ENCODE assay signal across 19 mouse cellular contexts in genomic region chr7:28671172-28671571, GRCm38 (mm10). TPM values are rescaled to one million over a fixed set of nuclear protein-coding genes. Genes with fewer than 3 reads are reported as not detected.
DNase-seq lines count a peak whose midpoint lies in the region; ATAC-seq and TF ChIP-seq lines count a peak whose summit lies in the region.
"Had no signal": no experiment of that assay in that cellular context is flagged by ENCODE, and none has a peak within 500 bp of the region (broad histone marks: within the 10 kb centered on the region; RNA-seq: fewer than 3 reads in every experiment).

No protein-coding gene starts in this region.

- ATAC-seq in embryonic facial prominence, embryonic 11.5 days (replicated peaks; ENCODE audit: insufficient number of reproducible peaks, low FRiP score, low TSS enrichment, low read depth), result no peak
- no peak for ATAC-seq in embryonic facial prominence, embryonic 14.5 days (ENCODE audit: low read depth)
- no peak for ATAC-seq in stomach, postnatal 0 days (ENCODE audit: low FRiP score, low TSS enrichment)
- ATAC-seq: hindbrain, postnatal 0 days; midbrain, embryonic 15.5 days had no signal

- H3K9me3 ChIP-seq in embryonic facial prominence, embryonic 11.5 days (replicated peaks; ENCODE audit: control insufficient read depth, low read length), result no peaks in the 10 kb centered on the region
- no peaks in the 10 kb centered on the region for H3K9me3 ChIP-seq in embryonic facial prominence, embryonic 10.5 days
- no peaks in the 10 kb centered on the region for H3K9me3 ChIP-seq in embryonic facial prominence, embryonic 14.5 days (ENCODE audit: control insufficient read depth, low read length)
- H3K9me3 ChIP-seq in stomach, postnatal 0 days (ENCODE audit: control insufficient read depth, low read length), result no peaks in the 10 kb centered on the region
- H3K9me3 ChIP-seq: midbrain, embryonic 15.5 days; neural tube, embryonic 13.5 days had no signal

- no peaks in the 10 kb centered on the region for H3K4me1 ChIP-seq in embryonic facial prominence, embryonic 11.5 days (ENCODE audit: control insufficient read depth, insufficient read depth, low read length)
- H3K4me1 ChIP-seq in embryonic facial prominence, embryonic 10.5 days, result peaks cover 10% of the 10 kb centered on the region
- H3K4me1 ChIP-seq in embryonic facial prominence, embryonic 14.5 days (ENCODE audit: control insufficient read depth, insufficient read depth, low read length), result peaks cover 2% of the 10 kb centered on the region; the same call in 1 of the 2 replicates
- H3K4me1 ChIP-seq in stomach, postnatal 0 days (replicated peaks; ENCODE audit: control insufficient read depth, insufficient read depth), result no peaks in the 10 kb centered on the region
- H3K4me1 ChIP-seq: midbrain, embryonic 15.5 days had no signal

- peak; percentile 33 for DNase-seq in embryonic facial prominence, embryonic 11.5 days (ENCODE audit: low spot score)
- no peak for DNase-seq in embryonic facial prominence, embryonic 10.5 days (ENCODE audit: low spot score)
- DNase-seq in 416B (ENCODE audit: low read depth), result peak; percentile 70
- DNase-seq in embryonic facial prominence, embryonic 14.5 days (ENCODE audit: low spot score), result peak; percentile 64
- no peak for DNase-seq in stomach, postnatal 0 days (ENCODE audit: low spot score)
- no peak for DNase-seq in right cerebral cortex, adult 2 months (ENCODE audit: low spot score in 2 of 2)
- no peak for DNase-seq in cerebellum, adult 18-20 months
- DNase-seq in gastrocnemius, postnatal 25 days, result no peak
- DNase-seq: heart, adult 11 months; liver had no signal

- no peak for TF ChIP-seq EP300 in stomach, postnatal 0 days (optimal IDR thresholded peaks at IDR 0.05)

- peak; percentile 40 for TF ChIP-seq CTCF in stomach, postnatal 0 days (IDR thresholded peaks at IDR 0.05; ENCODE audit: low read depth)

- no peak overlapping the region for H3K4me3 ChIP-seq in embryonic facial prominence, embryonic 11.5 days (ENCODE audit: low read depth, low read length)
- H3K4me3 ChIP-seq in embryonic facial prominence, embryonic 10.5 days, result no peak overlapping the region
- no peak overlapping the region for H3K4me3 ChIP-seq in embryonic facial prominence, embryonic 14.5 days (ENCODE audit: low read depth, low read length)
- no peak overlapping the region for H3K4me3 ChIP-seq in stomach, postnatal 0 days (ENCODE audit: low read depth, low read length)
- H3K4me3 ChIP-seq: erythroblast, embryonic 14.5 days; midbrain, embryonic 15.5 days; neural tube, embryonic 13.5 days had no signal

- H3K4me2 ChIP-seq in embryonic facial prominence, embryonic 11.5 days (ENCODE audit: low read depth, low read length), result no peak overlapping the region
- H3K4me2 ChIP-seq in embryonic facial prominence, embryonic 14.5 days (ENCODE audit: low read depth, low read length), result no peak overlapping the region
- no peak overlapping the region for H3K4me2 ChIP-seq in stomach, postnatal 0 days (replicated peaks; ENCODE audit: low read depth)
- H3K4me2 ChIP-seq: midbrain, embryonic 15.5 days; neural tube, embryonic 13.5 days had no signal

- no peak overlapping the region for H3K27ac ChIP-seq in embryonic facial prominence, embryonic 11.5 days (replicated peaks; ENCODE audit: low read depth, low read length)
- no peak overlapping the region for H3K27ac ChIP-seq in embryonic facial prominence, embryonic 10.5 days (replicated peaks)
- no peak overlapping the region for H3K27ac ChIP-seq in embryonic facial prominence, embryonic 14.5 days (replicated peaks; ENCODE audit: low read depth, low read length)
- no peak overlapping the region for H3K27ac ChIP-seq in stomach, postnatal 0 days (replicated peaks)
- H3K27ac ChIP-seq: hindbrain, postnatal 0 days; macrophage; midbrain, embryonic 15.5 days; neural tube, embryonic 13.5 days had no signal

- WGBS in embryonic facial prominence, embryonic 11.5 days, result 54% methylated on average over 4 of the region's 4 CpGs
- 50% methylated on average over 4 of the region's 4 CpGs for WGBS in embryonic facial prominence, embryonic 10.5 days
- WGBS in embryonic facial prominence, embryonic 14.5 days, result 34% methylated on average over 4 of the region's 4 CpGs
- WGBS in stomach, postnatal 0 days, result 28% methylated on average over 4 of the region's 4 CpGs

- no peak overlapping the region for H3K9ac ChIP-seq in embryonic facial prominence, embryonic 11.5 days (replicated peaks; ENCODE audit: low read length)
- H3K9ac ChIP-seq in embryonic facial prominence, embryonic 14.5 days (ENCODE audit: low read depth, low read length), result no peak overlapping the region
- H3K9ac ChIP-seq in stomach, postnatal 0 days (ENCODE audit: low read length), result no peak overlapping the region
- H3K9ac ChIP-seq: midbrain, embryonic 15.5 days; neural tube, embryonic 13.5 days had no signal

- H3K27me3 ChIP-seq in embryonic facial prominence, embryonic 11.5 days (ENCODE audit: control insufficient read depth, insufficient read depth, low read length), result no peaks in the 10 kb centered on the region
- no peaks in the 10 kb centered on the region for H3K27me3 ChIP-seq in embryonic facial prominence, embryonic 10.5 days (replicated peaks; ENCODE audit: low read depth, poor library complexity, severe bottlenecking)
- H3K27me3 ChIP-seq in embryonic facial prominence, embryonic 14.5 days (replicated peaks; ENCODE audit: control insufficient read depth, insufficient read depth, low read length), result no peaks in the 10 kb centered on the region
- no peaks in the 10 kb centered on the region for H3K27me3 ChIP-seq in stomach, postnatal 0 days (ENCODE audit: control insufficient read depth, insufficient read depth, low read length)
- H3K27me3 ChIP-seq: midbrain, embryonic 15.5 days; neural tube, embryonic 13.5 days had no signal

- H3K36me3 ChIP-seq in embryonic facial prominence, embryonic 11.5 days (replicated peaks; ENCODE audit: control insufficient read depth, insufficient read depth, low read depth, low read length), result no peaks in the 10 kb centered on the region
- H3K36me3 ChIP-seq in embryonic facial prominence, embryonic 10.5 days (replicated peaks), result no peaks in the 10 kb centered on the region
- H3K36me3 ChIP-seq in embryonic facial prominence, embryonic 14.5 days (ENCODE audit: control insufficient read depth, insufficient read depth, low read length), result no peaks in the 10 kb centered on the region
- H3K36me3 ChIP-seq in stomach, postnatal 0 days (ENCODE audit: control insufficient read depth, insufficient read depth, low read length), result no peaks in the 10 kb centered on the region
- H3K36me3 ChIP-seq: midbrain, embryonic 15.5 days; neural tube, embryonic 13.5 days had no signal

RNA-seq across cellular contexts. Expression of gene Fbxo27, which starts 21.5 kb away (rescaled TPM):
- polyA plus RNA-seq in embryonic facial prominence, embryonic 11.5 days (2014; fragmentation: Nextera tagmentation; extraction: Ambion mirVana), result 6.1 and 7.2 TPM in 2 replicates
- polyA plus RNA-seq in embryonic facial prominence, embryonic 10.5 days (2016; fragmentation: Nextera tagmentation; extraction: Ambion mirVana), result 7.8 TPM in 2 replicates
- polyA plus RNA-seq in embryonic facial prominence, embryonic 14.5 days (2014; fragmentation: Nextera tagmentation; extraction: Ambion mirVana), result 6.9 and 7.1 TPM in 2 replicates
- polyA plus RNA-seq in stomach, postnatal 0 days (2015; fragmentation: Nextera tagmentation; extraction: Ambion mirVana), result 1.7 and 2.4 TPM in 2 replicates
- 1 to 10 TPM in 1 of 2 experiments, under 1 TPM in 1; 0.74 to 1.3 TPM for total RNA-seq in gastrocnemius, postnatal 25 days (2021)
- polyA plus RNA-seq: erythroblast, embryonic 14.5 days; macrophage had no signal

RNA-seq across cellular contexts. Expression of gene Acp7, which starts 40.0 kb away (rescaled TPM):
- not detected in 2 replicates for polyA plus RNA-seq in embryonic facial prominence, embryonic 11.5 days (2014; fragmentation: Nextera tagmentation; extraction: Ambion mirVana)
- not detected in 2 replicates for polyA plus RNA-seq in embryonic facial prominence, embryonic 10.5 days (2016; fragmentation: Nextera tagmentation; extraction: Ambion mirVana)
- polyA plus RNA-seq in embryonic facial prominence, embryonic 14.5 days (2014; fragmentation: Nextera tagmentation; extraction: Ambion mirVana), result 0.10 and 0.40 TPM in 2 replicates
- polyA plus RNA-seq in stomach, postnatal 0 days (2015; fragmentation: Nextera tagmentation; extraction: Ambion mirVana), result 10.9 and 12.4 TPM in 2 replicates
- total RNA-seq in gastrocnemius, postnatal 25 days (2021), result not detected
- total RNA-seq: adrenal gland, postnatal 4 days had no signal
- polyA plus RNA-seq: erythroblast, embryonic 14.5 days; heart, postnatal 0 days; kidney, embryonic 14.5 days; macrophage; neural tube, embryonic 13.5 days; small intestine, adult 2 months had no signal

RNA-seq across cellular contexts. Expression of gene Fbxo17, which starts 45.4 kb away (rescaled TPM):
- 11.6 and 13.0 TPM in 2 replicates for polyA plus RNA-seq in embryonic facial prominence, embryonic 11.5 days (2014; fragmentation: Nextera tagmentation; extraction: Ambion mirVana)
- polyA plus RNA-seq in embryonic facial prominence, embryonic 10.5 days (2016; fragmentation: Nextera tagmentation; extraction: Ambion mirVana), result 11.9 and 14.3 TPM in 2 replicates
- 27.8 and 29.0 TPM in 2 replicates for polyA plus RNA-seq in embryonic facial prominence, embryonic 14.5 days (2014; fragmentation: Nextera tagmentation; extraction: Ambion mirVana)
- polyA plus RNA-seq in stomach, postnatal 0 days (2015; fragmentation: Nextera tagmentation; extraction: Ambion mirVana), result 5.6 and 6.1 TPM in 2 replicates
- 1 to 10 TPM; 5.7 to 6.0 TPM for total RNA-seq in gastrocnemius, postnatal 25 days (2021)

Comparison
In these comparisons a context has a peak if more than half of its experiments do, and no peak if none do; other contexts are left out.
1. DNase-seq: peak in embryonic facial prominence, embryonic 11.5 days (single experiment), 416B (single experiment) and embryonic facial prominence, embryonic 14.5 days (single experiment); none in embryonic facial prominence, embryonic 10.5 days (single experiment), stomach, postnatal 0 days (single experiment), right cerebral cortex, adult 2 months (0 of 2), cerebellum, adult 18-20 months (0 of 2) and gastrocnemius, postnatal 25 days (single experiment).